Mouse (Mus musculus) neutrophil, adult 59 days (primary cell): ENCODE results near the gene Rad18. TPM values are rescaled to one million over a fixed set of nuclear protein-coding genes. Genes with fewer than 3 reads are reported as not detected.

Source experiments
- total RNA-seq, 2 experiments: library from RNA; stranded (reverse); gene quantifications; 1 replicate in 1 of 2; 2 replicates in 1 of 2; pipeline ENCODE4 v1.2.4; 2023

The Rad18 gene
- total RNA-seq = 10 to 100 TPM; 13.6 to 14.1 TPM

GRCm38 (mm10) chr6:112696056-112696950, at the start of gene Rad18:
TSS of gene Rad18 (minus strand) at chr6:112696686.

Other genes starting within 250 kb of the Rad18 start
- not detected for gene Cav3, start 237.2 kb downstream of the Rad18 start, total RNA-seq
- gene Oxtr, start 206.7 kb downstream of the Rad18 start, total RNA-seq = not detected